Mouse (Mus musculus): ENCODE measurements around the gene Prss45.

DNA sequence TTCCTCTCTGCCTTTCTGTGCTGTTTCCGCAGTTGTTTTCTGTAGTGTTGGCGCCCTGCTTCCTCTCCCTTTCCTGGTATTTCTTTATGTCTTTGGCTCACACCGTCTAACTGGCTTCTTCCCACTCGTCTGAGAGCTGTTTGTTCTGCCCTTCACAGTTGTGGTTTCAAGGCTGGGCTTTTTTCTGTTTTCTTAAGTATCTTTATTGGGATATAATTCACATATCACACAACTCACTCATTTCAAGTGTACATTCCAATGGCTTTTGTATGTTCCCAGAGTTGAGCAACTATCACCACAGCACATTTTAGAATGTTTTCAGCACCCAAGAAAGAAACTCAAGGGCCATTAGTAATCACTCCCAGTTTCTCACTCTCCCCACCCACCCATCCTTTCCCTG lies 43.9 kb upstream of the Prss45 start:
- TF ChIP-seq CTCF (IDR thresholded peaks at IDR 0.05; ENCODE audit: low read depth): no peak
- no peak for TF ChIP-seq EP300 (optimal IDR thresholded peaks at IDR 0.05)

All from stomach, postnatal 0 days (tissue).